Mouse (Mus musculus) thymus, adult 2 months (tissue): Measurements from ENCODE around the gene Mr1.

Experiments used
- CTCF ChIP-seq: fragments of 200-500 bp; IDR thresholded peaks from 2 replicates; pipeline ENCODE4 v1.5.1; 2012; ENCODE audit warnings: mild to moderate bottlenecking, control low read depth, low read length, moderate library complexity, borderline replicate concordance; ENCODE audit not compliant: control insufficient read depth, poor library complexity, insufficient read depth; ENCODE audit errors: extremely low read depth
- POLR2A ChIP-seq: fragments of 200-500 bp; IDR thresholded peaks from 2 replicates; pipeline ENCODE4 v1.6.1; 2012; ENCODE audit warnings: mild to moderate bottlenecking, low read length, control low read depth, moderate library complexity; ENCODE audit not compliant: control insufficient read depth, poor library complexity, insufficient read depth; ENCODE audit errors: extremely low read depth

- TF ChIP-seq CTCF (no peak), POLR2A (no peak)
Observed at GRCm38 (mm10) chr1:155119719-155120118, 26.9 kb downstream of the Mr1 start.
